Mouse (Mus musculus) brain, embryonic 18.5 days (tissue): Measurements from ENCODE around the gene Tent4b.

Experiments used
- DNase-seq: peaks from one replicate; pipeline ENCODE4 v3.0.0-alpha.2; 2012; ENCODE audit warnings: low read depth, low spot score

The Tent4b gene

GRCm38 (mm10) chr8:88279220-88279619, 80.2 kb downstream of the Tent4b start:
- no peak for DNase-seq

- no peak for DNase-seq
Observed at GRCm38 (mm10) chr8:88279670-88280069, 80.7 kb downstream of the Tent4b start.

DNA sequence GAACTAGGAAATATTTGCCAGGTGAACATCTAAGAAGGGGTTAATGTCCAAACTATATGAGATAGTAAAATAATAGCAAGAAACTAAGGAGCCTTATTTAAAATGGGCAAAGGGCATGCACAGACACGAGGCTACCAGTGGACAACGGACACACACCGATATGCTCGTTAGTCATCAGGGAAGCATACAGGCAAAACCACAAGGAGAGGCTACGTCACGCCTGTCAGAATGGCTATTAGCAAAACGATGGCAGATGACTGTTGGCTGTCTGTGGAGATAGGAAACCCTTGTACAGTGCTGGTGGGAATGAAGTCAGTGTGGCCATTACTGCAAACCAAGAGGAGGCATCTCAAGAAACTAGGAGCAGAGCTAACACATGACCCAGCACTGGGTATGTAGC, 81.9 kb downstream of the Tent4b start:
- no peak for DNase-seq

- DNase-seq = no peak
Observed at GRCm38 (mm10) chr8:88282684-88283083, 83.7 kb downstream of the Tent4b start.

DNA sequence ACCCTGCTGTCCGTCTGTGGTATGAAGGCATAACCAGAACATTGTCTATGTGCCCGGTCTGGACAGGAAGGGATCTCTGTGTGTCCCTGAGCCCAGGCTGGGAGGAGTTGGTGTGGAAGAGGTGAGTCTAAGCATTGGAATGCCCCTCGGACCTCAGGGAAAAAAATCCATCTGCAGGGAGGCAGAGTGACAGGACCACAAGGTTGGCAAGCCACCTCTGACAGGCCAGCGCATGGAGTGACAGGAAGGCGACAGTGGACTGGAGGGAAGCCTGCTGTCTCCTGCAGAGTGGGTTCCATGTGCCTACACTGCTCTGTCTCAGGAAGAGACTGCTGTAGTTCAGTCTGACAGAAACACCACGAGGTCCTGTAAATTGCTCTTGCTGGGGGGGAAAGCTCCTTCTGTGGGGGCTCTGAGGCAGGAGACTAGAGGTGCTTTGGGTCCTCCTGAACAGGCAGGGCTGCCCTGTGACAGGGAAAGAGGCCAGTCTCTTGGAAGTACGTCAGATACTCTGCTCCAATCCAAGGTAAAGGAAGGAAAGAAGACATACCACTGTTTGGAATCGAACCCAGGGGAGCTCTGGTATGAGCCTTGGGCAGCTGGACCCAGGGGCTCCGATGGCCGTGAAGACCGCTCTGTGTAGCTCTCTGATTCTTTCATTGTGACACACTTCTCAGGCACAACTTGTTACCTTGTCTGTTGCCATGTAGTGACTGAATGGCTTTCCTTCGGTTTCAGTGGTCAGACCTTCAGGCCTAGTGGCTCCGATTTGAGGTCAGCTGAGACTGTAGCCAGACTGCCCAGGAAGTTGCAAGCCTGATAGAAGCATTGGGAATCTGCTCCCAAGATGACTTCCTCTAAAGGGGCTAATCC, 84.5 kb downstream of the Tent4b start:
- DNase-seq = no peak

- no peak for DNase-seq
Observed at GRCm38 (mm10) chr8:88284738-88285137, 85.7 kb downstream of the Tent4b start.

GRCm38 (mm10) chr8:88285469-88286356, 86.7 kb downstream of the Tent4b start:
- no peak for DNase-seq

- DNase-seq = no peak
Observed at GRCm38 (mm10) chr8:88286421-88286960, 87.5 kb downstream of the Tent4b start.

- DNase-seq = no peak
Observed at GRCm38 (mm10) chr8:88288622-88289242, 89.7 kb downstream of the Tent4b start.

DNA sequence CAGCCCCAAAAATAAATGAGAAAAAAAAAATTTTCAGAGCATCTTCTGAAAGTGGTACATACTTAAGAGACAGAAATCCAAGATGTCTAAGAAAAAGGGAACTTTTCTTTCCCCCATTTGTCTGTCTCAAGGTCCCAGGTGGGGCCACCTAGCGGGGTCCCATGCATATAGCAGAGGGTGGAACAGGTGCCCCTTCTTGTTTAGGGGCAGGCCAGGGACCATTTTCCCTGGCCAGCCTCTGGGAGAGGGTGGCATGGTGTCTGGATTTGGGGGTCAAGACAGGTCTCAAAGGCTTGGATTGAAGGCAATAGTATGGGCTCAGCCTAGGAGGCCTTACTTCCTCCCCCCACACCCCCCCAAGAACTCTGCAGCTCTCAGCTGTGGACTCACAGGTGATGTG, 90.9 kb downstream of the Tent4b start:
- no peak for DNase-seq

GRCm38 (mm10) chr8:88290326-88291304, 91.6 kb downstream of the Tent4b start:
- no peak for DNase-seq

DNA sequence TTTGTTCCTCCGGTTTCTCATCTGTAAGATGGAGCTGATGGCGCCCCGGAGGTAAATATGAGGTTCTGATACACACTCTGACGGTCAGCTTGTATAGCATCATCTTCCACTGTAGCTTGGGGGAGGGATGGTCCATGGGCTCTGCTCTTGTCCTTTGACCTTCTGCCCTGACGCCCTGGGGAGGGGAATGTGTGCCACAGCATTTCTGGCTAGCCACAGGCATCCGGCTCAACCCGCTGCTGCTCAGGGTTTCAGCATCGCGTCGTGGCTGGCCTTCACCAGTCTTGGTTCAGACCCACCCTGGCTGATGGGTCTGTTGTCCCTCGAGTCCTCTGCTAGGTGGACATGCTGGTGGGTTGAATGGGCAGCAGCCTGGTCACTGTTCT, 92.3 kb downstream of the Tent4b start:
- DNase-seq = no peak

DNA sequence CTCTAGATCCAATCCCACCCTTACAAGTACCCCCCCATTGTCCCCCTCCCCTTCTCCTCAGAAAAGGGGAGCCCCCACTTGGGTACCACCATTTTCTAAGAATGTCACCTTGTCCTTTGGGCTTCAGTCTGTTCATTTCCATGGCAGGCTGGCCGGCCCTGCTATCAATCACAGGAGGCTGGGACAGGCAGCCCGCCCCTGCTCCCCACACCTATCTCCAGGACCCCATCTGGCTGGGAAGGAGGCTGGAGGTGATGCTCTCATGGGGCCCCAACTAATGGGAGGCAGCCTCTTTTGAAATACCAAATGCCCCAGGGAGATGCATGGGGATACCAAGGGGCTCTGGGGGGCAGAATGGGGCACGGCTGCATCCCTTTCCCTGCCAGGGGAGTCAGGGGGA, 93.9 kb downstream of the Tent4b start:
- no peak for DNase-seq

GRCm38 (mm10) chr8:88293590-88294356, 94.8 kb downstream of the Tent4b start:
- DNase-seq = no peak

- no peak for DNase-seq
Observed at GRCm38 (mm10) chr8:88294977-88295376, 96.0 kb downstream of the Tent4b start.

DNA sequence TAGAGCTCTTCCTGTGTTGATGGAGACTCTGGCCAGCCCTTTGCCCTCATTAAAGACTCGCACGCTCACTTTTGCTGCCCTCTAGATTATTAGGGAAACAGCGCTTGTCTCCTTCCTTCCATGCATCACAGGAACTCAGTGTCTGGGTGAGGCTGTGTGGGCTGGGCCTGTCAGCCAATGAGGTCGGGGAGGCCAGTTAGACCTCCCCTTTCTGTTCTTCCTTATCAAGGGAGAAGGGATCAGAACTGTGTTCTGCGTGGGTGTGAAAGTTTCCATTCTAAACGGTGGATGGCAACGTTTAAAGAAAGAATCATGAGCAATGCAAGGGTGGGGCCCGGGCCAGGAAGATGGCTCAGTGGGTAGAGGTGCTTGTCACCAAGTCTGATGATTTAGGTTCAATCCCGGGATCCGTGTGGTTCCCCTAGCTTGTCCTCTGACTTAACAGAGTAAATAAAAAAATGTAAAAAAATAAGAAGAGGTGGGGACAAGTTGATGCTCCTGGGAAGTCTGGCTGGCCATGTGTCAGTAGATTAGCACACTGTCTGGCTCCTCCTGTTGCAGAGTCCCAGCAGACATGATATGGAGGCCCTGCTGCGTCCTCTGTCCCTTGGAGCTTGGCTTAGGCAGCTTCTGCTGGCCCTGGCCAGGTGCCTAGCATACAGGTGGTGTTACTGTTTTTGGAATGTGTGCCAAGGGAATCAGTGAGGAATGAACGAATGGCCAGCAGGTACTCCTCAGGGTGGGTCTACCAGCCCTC, 99.1 kb downstream of the Tent4b start:
- DNase-seq = no peak

GRCm38 (mm10) chr8:88298733-88299103, 99.7 kb downstream of the Tent4b start:
- no peak for DNase-seq

DNA sequence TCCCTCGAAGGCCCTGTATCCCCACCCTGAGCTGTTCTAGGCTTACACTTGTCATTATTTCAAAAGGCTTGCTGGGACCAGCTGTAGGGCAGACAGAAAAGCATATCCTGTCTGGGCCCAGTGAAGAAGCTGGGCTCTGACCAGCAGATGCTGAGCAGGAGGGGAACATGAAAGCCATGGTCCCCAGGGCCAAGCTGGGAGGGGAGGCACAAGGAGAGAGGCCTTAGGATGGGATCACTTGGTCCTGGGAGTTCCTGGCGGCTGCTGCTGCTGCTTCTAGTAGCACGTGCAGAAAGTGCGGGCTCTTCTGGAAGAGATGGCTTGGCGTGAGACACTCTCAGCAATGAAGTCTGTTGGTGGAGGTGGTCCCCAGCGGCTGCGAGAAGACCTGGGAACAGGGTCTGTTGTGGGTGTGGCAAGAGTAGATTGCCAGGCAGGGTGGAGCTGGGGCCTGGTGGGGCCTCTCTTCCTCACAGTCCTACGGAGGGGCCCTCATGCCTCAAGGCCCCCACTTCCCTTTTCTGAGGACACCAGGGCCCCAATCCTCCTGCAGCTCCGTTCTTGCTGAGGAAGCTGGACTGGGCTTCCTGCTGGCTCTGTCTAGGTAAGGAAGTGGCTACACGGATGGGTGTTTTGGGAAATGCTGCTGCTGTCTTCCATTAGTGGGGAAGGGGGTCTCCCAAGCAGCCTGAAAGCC, 101.0 kb downstream of the Tent4b start:
- no peak for DNase-seq
